Mouse (Mus musculus) kidney, postnatal 0 days (tissue): Measurements from ENCODE around the gene Cyp26b1. TPM values are rescaled to one million over a fixed set of nuclear protein-coding genes. Genes with fewer than 3 reads are reported as not detected.

Experiments used
- ATAC-seq: fragments of 200-750 bp; cut with Nextera tagmentation; replicated peaks from 2 replicates; pipeline ENCODE4 v1.8.0; 2017; ENCODE audit warnings: low read depth, moderate number of reproducible peaks, moderate TSS enrichment, moderate library complexity; ENCODE audit not compliant: low FRiP score
- DNase-seq: peaks from one replicate; pipeline ENCODE4 v3.0.0-alpha.2; 2016; ENCODE audit warnings: low spot score
- H3K27ac ChIP-seq: fragments of 300-500 bp; sonication (generic); 2 replicates; pipeline ENCODE4 v1.5.1; 2014; ENCODE audit warnings: mild to moderate bottlenecking
- H3K27me3 ChIP-seq: fragments of 300-500 bp; sonication (generic); 2 replicates; pipeline ENCODE4 v1.6.1; 2014; ENCODE audit warnings: low read length, mixed read lengths; ENCODE audit not compliant: insufficient read depth
- H3K36me3 ChIP-seq: fragments of 300-500 bp; sonication (generic); 2 replicates; pipeline ENCODE4 v1.6.1; 2014; ENCODE audit warnings: low read length, mixed read lengths; ENCODE audit not compliant: insufficient read depth
- H3K4me1 ChIP-seq: fragments of 300-500 bp; sonication (generic); replicated peaks from 2 replicates; pipeline ENCODE4 v1.6.1; 2014; ENCODE audit warnings: antibody characterized with exemption, low read length, mixed read lengths; ENCODE audit not compliant: insufficient read depth
- H3K4me2 ChIP-seq: fragments of 300-500 bp; sonication (generic); 2 replicates; pipeline ENCODE4 v1.6.1; 2014; ENCODE audit warnings: mild to moderate bottlenecking, low read length, moderate library complexity, mixed read lengths
- H3K4me3 ChIP-seq: fragments of 300-500 bp; sonication (generic); replicated peaks from 2 replicates; pipeline ENCODE4 v1.5.1; 2014; ENCODE audit warnings: low read depth, low read length
- H3K9ac ChIP-seq: fragments of 300-500 bp; sonication (generic); 2 replicates; pipeline ENCODE4 v1.6.1; 2014; ENCODE audit warnings: low read depth, low read length
- H3K9me3 ChIP-seq: fragments of 300-500 bp; sonication (generic); replicated peaks from 2 replicates; pipeline ENCODE4 v1.6.1; 2016; ENCODE audit warnings: low read length, inconsistent platforms, mixed read lengths
- CTCF ChIP-seq: IDR thresholded peaks from 2 replicates; pipeline ENCODE4 v1.5.1; 2016; ENCODE audit warnings: antibody characterized with exemption, low read depth, mild to moderate bottlenecking, moderate library complexity
- WGBS: fragments of 180-500 bp; shearing (Covaris S2); extraction: QIAGEN DNeasy Blood & Tissue Kit; methylation state at CpG from one replicate; pipeline ENCODE4 v1.1.7; 2014; 5-methylcytosine and 5-hydroxymethylcytosine counted together
- polyA plus RNA-seq: library from polyadenylated mRNA; unstranded; fragments of >200 nt; fragmentation: Nextera tagmentation; extraction: Ambion mirVana; gene quantifications from 2 replicates; pipeline ENCODE4 v1.2.1, GENCODE M21; 2015

Cyp26b1 gene
- polyA plus RNA-seq, 1 experiment from 2014 or later, result 2.9 TPM

DNA sequence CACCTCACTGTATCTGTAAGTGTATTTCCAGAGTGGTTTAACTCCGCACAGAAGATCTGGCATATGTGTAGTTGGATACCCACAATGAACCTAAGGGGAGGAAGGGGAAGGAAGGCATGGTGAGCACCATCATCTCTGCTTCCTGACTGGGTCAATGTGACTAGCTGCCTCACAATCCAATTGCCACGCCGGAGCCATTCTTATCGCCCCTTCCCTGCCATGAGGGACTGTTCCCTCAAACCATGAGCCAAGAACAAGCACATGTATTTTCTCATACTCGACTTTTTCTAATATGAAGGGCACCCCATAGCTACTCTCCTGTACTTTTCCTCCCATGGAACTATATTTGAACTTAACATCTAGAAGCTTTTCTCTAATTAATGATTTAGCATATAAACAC lies 35.1 kb upstream of the Cyp26b1 start:
- Histone ChIP-seq H3K4me1 (no peaks in the 10 kb centered on the region), H3K9ac (no peak overlapping the region), H3K4me2 (no peak overlapping the region), H3K36me3 (no peaks in the 10 kb centered on the region), H3K27ac (no peak overlapping the region), H3K4me3 (no peak overlapping the region), H3K27me3 (no peaks in the 10 kb centered on the region), H3K9me3 (no peaks in the 10 kb centered on the region)
- TF ChIP-seq CTCF, result no peak
- 91% methylated on average over 5 of the region's 5 CpGs for WGBS
- ATAC-seq (no peak), DNase-seq (no peak)

DNA sequence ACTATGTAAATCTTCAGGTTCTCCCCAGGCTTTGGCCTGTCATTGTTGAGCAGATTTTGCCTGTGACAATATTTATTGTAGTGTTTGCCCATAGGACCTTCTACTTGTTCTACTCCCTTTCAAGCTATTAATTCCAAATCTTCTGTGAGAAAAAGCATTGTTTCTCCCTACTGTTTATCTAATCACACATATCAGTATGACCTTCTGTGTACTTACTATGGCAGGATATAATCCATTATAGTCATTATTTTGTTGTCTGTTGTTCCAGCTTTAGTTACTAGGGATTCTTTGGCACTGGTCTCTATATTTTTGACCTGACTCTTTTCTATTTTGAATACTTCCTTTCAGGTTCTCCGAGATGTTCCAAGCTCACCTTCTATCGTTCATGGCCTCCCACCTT lies 32.7 kb upstream of the Cyp26b1 start:
- no peak overlapping the region for H3K4me3 ChIP-seq
- ATAC-seq, result no peak
- WGBS, result 58% methylated on average over 2 of the region's 2 CpGs
- TF ChIP-seq CTCF, result no peak
- H3K9ac ChIP-seq, result no peak overlapping the region
- H3K4me1 ChIP-seq, result no peaks in the 10 kb centered on the region
- H3K9me3 ChIP-seq, result no peaks in the 10 kb centered on the region
- no peaks in the 10 kb centered on the region for H3K36me3 ChIP-seq
- DNase-seq, result no peak
- no peaks in the 10 kb centered on the region for H3K27me3 ChIP-seq
- no peak overlapping the region for H3K4me2 ChIP-seq
- no peak overlapping the region for H3K27ac ChIP-seq

DNA sequence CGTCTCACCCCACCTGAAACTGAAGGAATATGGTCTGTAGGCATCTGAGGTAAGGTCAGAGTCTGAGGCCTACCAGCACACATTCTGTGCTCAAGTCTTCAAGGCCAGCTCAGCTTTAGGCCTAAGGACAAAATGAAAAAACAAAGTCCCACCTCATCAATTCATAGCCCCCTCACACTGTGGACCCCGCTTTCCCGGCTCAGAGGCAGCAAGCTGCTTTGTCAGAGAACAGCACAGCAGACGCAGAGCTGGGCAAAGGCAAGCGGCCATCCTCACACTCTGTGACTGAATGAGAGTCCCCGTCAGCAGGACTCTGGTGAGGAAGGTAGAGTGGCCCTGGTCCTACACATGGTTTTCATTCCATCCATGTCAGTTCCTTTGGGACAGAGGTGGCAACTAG lies 25.5 kb upstream of the Cyp26b1 start:
- no peaks in the 10 kb centered on the region for H3K9me3 ChIP-seq
- DNase-seq, result no peak
- peaks cover 11% of the 10 kb centered on the region; the same call in 1 of the 2 replicates for H3K36me3 ChIP-seq
- ATAC-seq, result no peak
- no peak overlapping the region for H3K4me3 ChIP-seq
- no peak overlapping the region for H3K27ac ChIP-seq
- TF ChIP-seq CTCF, result no peak
- no peak overlapping the region for H3K9ac ChIP-seq
- no peaks in the 10 kb centered on the region for H3K27me3 ChIP-seq
- H3K4me2 ChIP-seq, result no peak overlapping the region
- H3K4me1 ChIP-seq, result no peaks in the 10 kb centered on the region
- WGBS, result 96% methylated on average over 6 of the region's 6 CpGs

DNA sequence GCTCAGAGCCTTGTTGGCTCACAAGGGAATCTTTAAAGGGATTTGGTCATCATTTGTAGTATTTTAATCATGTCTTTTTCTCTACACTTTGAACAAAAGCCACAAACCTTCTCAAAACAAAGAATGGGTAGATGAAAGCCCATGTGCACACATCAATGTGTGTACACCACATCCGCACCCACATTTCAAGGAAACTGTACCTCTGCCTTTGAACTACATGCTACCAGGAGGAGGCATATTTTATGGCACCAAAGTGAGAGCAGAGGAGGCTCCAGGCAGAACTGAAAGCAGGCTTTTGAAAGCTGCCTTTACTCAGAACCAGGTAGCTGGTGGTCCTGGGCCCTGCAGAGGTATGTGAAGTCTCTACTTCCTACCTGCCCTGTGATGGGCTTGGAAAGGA lies 23.3 kb upstream of the Cyp26b1 start:
- ATAC-seq, result no peak
- no peaks in the 10 kb centered on the region for H3K27me3 ChIP-seq
- no peak for TF ChIP-seq CTCF

DNA sequence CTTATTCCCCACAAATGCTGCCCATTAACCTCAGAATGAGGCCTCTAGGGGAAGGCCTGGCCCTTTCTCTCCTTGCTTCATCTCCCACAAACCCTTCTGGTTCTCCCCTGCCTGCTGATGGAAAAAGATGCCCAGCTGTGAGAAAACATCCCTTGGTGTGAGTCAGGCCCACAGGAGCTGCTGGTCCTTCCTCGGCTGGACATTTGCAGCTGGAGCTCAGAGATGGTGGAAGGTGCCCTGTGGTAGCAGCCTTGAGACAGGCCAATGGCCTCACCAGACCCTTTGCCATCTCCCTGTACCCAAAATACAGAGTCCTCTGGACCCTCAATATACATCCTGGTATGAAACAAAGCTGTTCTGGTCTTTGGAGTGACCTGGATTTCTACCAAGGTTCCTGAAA lies 22.9 kb upstream of the Cyp26b1 start:
- TF ChIP-seq CTCF, result no peak
- H3K36me3 ChIP-seq, result peaks cover 11% of the 10 kb centered on the region; the same call in 1 of the 2 replicates
- WGBS, result 82% methylated on average over 1 of the region's 1 CpGs
- no peaks in the 10 kb centered on the region for H3K27me3 ChIP-seq
- DNase-seq (no peak), ATAC-seq (no peak)
- H3K27ac ChIP-seq, result no peak overlapping the region
- no peak overlapping the region for H3K4me3 ChIP-seq
- no peaks in the 10 kb centered on the region for H3K4me1 ChIP-seq
- no peak overlapping the region for H3K4me2 ChIP-seq
- H3K9me3 ChIP-seq, result no peaks in the 10 kb centered on the region
- no peak overlapping the region for H3K9ac ChIP-seq

More for the DNA sequence above, 23.3 kb upstream of the Cyp26b1 start:
- H3K27ac ChIP-seq, result no peak overlapping the region
- H3K4me1 ChIP-seq, result no peaks in the 10 kb centered on the region
- no peaks in the 10 kb centered on the region for H3K9me3 ChIP-seq
- no peak overlapping the region for H3K4me3 ChIP-seq
- H3K9ac ChIP-seq, result no peak overlapping the region
- no peak for DNase-seq
- peaks cover 11% of the 10 kb centered on the region; the same call in 1 of the 2 replicates for H3K36me3 ChIP-seq
- H3K4me2 ChIP-seq, result no peak overlapping the region
- WGBS, result 87% methylated on average over 1 of the region's 1 CpGs

GRCm38 (mm10) chr6:84613561-84613960 lies 19.9 kb upstream of the Cyp26b1 start:
- H3K9me3 ChIP-seq, result no peaks in the 10 kb centered on the region
- H3K27ac ChIP-seq, result no peak overlapping the region
- DNase-seq (no peak), ATAC-seq (no peak)
- H3K4me2 ChIP-seq, result no peak overlapping the region
- WGBS, result 88% methylated on average over 3 of the region's 3 CpGs
- no peak overlapping the region for H3K9ac ChIP-seq
- H3K4me3 ChIP-seq, result no peak overlapping the region
- no peak for TF ChIP-seq CTCF
- H3K36me3 ChIP-seq, result no peaks in the 10 kb centered on the region
- H3K4me1 ChIP-seq, result no peaks in the 10 kb centered on the region
- no peaks in the 10 kb centered on the region for H3K27me3 ChIP-seq
